Comparison of ENCODE assay signal across 27 mouse cellular contexts in the genomic region with DNA sequence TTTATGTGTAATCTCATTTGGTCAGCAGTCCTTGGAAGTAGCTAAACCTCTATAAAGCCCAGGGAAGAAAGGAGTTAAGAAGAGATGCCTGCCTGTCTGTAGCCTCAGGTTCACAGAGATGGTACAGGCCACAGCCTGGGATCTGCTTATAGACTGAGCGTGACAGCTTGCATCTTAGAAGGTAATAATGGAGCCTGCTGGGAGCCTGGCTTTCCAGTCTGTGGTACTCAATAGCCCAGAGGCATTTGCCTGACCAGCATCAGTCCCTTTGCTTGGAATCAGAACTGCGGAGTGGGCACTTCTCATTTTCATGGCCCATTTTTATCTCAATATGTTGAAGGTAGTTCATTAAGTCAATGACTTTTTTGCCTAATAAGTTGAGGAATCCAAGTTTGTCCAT. TPM values are rescaled to one million over a fixed set of nuclear protein-coding genes. Genes with fewer than 3 reads are reported as not detected.
"Had no signal": no experiment of that assay in that cellular context is flagged by ENCODE, and none has a peak within 500 bp of the region (broad histone marks: within the 10 kb centered on the region; RNA-seq: fewer than 3 reads in every experiment).

No protein-coding gene starts in this region.

- H3K27ac ChIP-seq: gastrocnemius, adult 2 months; heart, embryonic 10.5 days; hindbrain, embryonic 10.5 days; hindbrain, embryonic 12.5 days; hindbrain, embryonic 15.5 days; intestine, embryonic 15.5 days; layer of hippocampus, adult 2 months; left cerebral cortex, adult 2 months; limb, embryonic 10.5 days; limb, embryonic 12.5 days; liver, embryonic 13.5 days; liver, embryonic 15.5 days had no signal

- H3K4me1 ChIP-seq: heart, embryonic 10.5 days; heart, embryonic 12.5 days; hindbrain, embryonic 10.5 days; hindbrain, embryonic 12.5 days; hindbrain, embryonic 15.5 days; intestine, embryonic 15.5 days; limb, embryonic 10.5 days; limb, embryonic 12.5 days; liver, embryonic 13.5 days; liver, embryonic 15.5 days had no signal

- H3K27me3 ChIP-seq: heart, embryonic 12.5 days; hindbrain, embryonic 12.5 days; hindbrain, embryonic 15.5 days; intestine, embryonic 15.5 days; limb, embryonic 12.5 days; liver, embryonic 13.5 days; liver, embryonic 15.5 days had no signal

- ATAC-seq: inflammation-experienced regulatory T-cells, adult 6 months; intestine, embryonic 15.5 days; intestine, postnatal 0 days had no signal

- DNase-seq: gastrocnemius, adult 2 months; gastrocnemius, postnatal 10 days; gastrocnemius, postnatal 25 days; heart, postnatal 10 days; heart, postnatal 4 days; kidney, adult 18-20 months; kidney, adult 8-10 months; kidney, postnatal 10 days; kidney, postnatal 25 days; kidney, postnatal 4 days; liver; liver, embryonic 13.5 days had no signal

- H3K36me3 ChIP-seq: heart, embryonic 10.5 days; heart, embryonic 12.5 days; hindbrain, embryonic 10.5 days; hindbrain, embryonic 12.5 days; hindbrain, embryonic 15.5 days; intestine, embryonic 15.5 days; limb, embryonic 10.5 days; limb, embryonic 12.5 days; liver, embryonic 13.5 days; liver, embryonic 15.5 days had no signal

- H3K9ac ChIP-seq: heart, embryonic 12.5 days; hindbrain, embryonic 12.5 days; hindbrain, embryonic 15.5 days; intestine, embryonic 15.5 days; limb, embryonic 12.5 days; liver, embryonic 13.5 days; liver, embryonic 15.5 days had no signal

- H3K9me3 ChIP-seq: heart, embryonic 10.5 days; heart, embryonic 12.5 days; hindbrain, embryonic 10.5 days; hindbrain, embryonic 12.5 days; hindbrain, embryonic 15.5 days; intestine, embryonic 15.5 days; limb, embryonic 10.5 days; limb, embryonic 12.5 days; liver, embryonic 13.5 days; liver, embryonic 15.5 days had no signal

- H3K4me2 ChIP-seq: heart, embryonic 12.5 days; hindbrain, embryonic 12.5 days; hindbrain, embryonic 15.5 days; intestine, embryonic 15.5 days; limb, embryonic 12.5 days; liver, embryonic 11.5 days; liver, embryonic 13.5 days; liver, embryonic 15.5 days had no signal

- H3K4me3 ChIP-seq: gastrocnemius, adult 2 months; heart, embryonic 10.5 days; heart, embryonic 12.5 days; hindbrain, embryonic 10.5 days; hindbrain, embryonic 12.5 days; hindbrain, embryonic 15.5 days; intestine, embryonic 15.5 days; layer of hippocampus, adult 2 months; left cerebral cortex, adult 2 months; limb, embryonic 10.5 days; limb, embryonic 12.5 days; liver, embryonic 13.5 days; liver, embryonic 15.5 days had no signal

RNA-seq across cellular contexts. Expression of gene Masp1, which starts 53.9 kb away (rescaled TPM):
- total RNA-seq: granulocyte monocyte progenitor cell, adult 5-6 weeks had no signal
- polyA plus RNA-seq: inflammation-experienced regulatory T-cells, adult 6 months had no signal
